ENCODE assay signal across 22 mouse cellular contexts in genomic region chrX:77650246-77650645, GRCm38 (mm10).
DNase-seq lines count a peak whose midpoint lies in the region; ATAC-seq lines count a peak whose summit lies in the region.
"Had no signal": no experiment of that assay in that cellular context is flagged by ENCODE, and none has a peak within 500 bp of the region (broad histone marks: within the 10 kb centered on the region; RNA-seq: fewer than 3 reads in every experiment).

No protein-coding gene starts in this region.

- peak; percentile 67 for ATAC-seq in kidney, embryonic 16.5 days (ENCODE audit: low FRiP score, low TSS enrichment)
- ATAC-seq in heart, embryonic 11.5 days (replicated peaks; ENCODE audit: insufficient number of reproducible peaks, low FRiP score, low TSS enrichment): no peak
- ATAC-seq: forebrain, postnatal 0 days; intestine, embryonic 15.5 days; midbrain, embryonic 16.5 days had no signal

- H3K36me3 ChIP-seq in kidney, embryonic 16.5 days (ENCODE audit: insufficient read depth, low read length): peaks cover 32% of the 10 kb centered on the region; the same call in 1 of the 2 replicates
- H3K36me3 ChIP-seq in heart, embryonic 11.5 days (ENCODE audit: control insufficient read depth, insufficient read depth, low read length): peaks cover 5% of the 10 kb centered on the region
- H3K36me3 ChIP-seq: intestine, embryonic 15.5 days had no signal

- no peaks in the 10 kb centered on the region for H3K4me1 ChIP-seq in kidney, embryonic 16.5 days (ENCODE audit: insufficient read depth, low read length)
- no peaks in the 10 kb centered on the region for H3K4me1 ChIP-seq in heart, embryonic 11.5 days (ENCODE audit: control insufficient read depth, insufficient read depth, low read length)
- H3K4me1 ChIP-seq: embryonic facial prominence, embryonic 10.5 days; forebrain, embryonic 10.5 days; heart, embryonic 15.5 days; hindbrain, embryonic 15.5 days; intestine, embryonic 15.5 days; neural tube, embryonic 13.5 days had no signal

- H3K9ac ChIP-seq in kidney, embryonic 16.5 days (replicated peaks; ENCODE audit: low read length): no peak overlapping the region
- H3K9ac ChIP-seq in heart, embryonic 11.5 days (ENCODE audit: low read depth, low read length): no peak overlapping the region
- H3K9ac ChIP-seq: forebrain, postnatal 0 days; heart, embryonic 15.5 days; hindbrain, embryonic 15.5 days; intestine, embryonic 15.5 days; neural tube, embryonic 13.5 days had no signal

- 64% methylated on average over 2 of the region's 2 CpGs for WGBS in kidney, embryonic 16.5 days
- WGBS in heart, embryonic 11.5 days (ENCODE audit: insufficient replicate concordance): 75% methylated on average over 2 of the region's 2 CpGs

- no peaks in the 10 kb centered on the region for H3K27me3 ChIP-seq in kidney, embryonic 16.5 days (ENCODE audit: insufficient read depth, low read length)
- no peaks in the 10 kb centered on the region for H3K27me3 ChIP-seq in heart, embryonic 11.5 days (ENCODE audit: control insufficient read depth, insufficient read depth, low read length)
- H3K27me3 ChIP-seq: heart, embryonic 15.5 days; hindbrain, embryonic 15.5 days; intestine, embryonic 15.5 days; neural tube, embryonic 13.5 days had no signal

- H3K4me2 ChIP-seq in kidney, embryonic 16.5 days (replicated peaks; ENCODE audit: low read depth, low read length): no peak overlapping the region
- H3K4me2 ChIP-seq in heart, embryonic 11.5 days: no peak overlapping the region
- H3K4me2 ChIP-seq: heart, embryonic 15.5 days; hindbrain, embryonic 15.5 days; intestine, embryonic 15.5 days; neural tube, embryonic 13.5 days had no signal

- peak; percentile 19 to 22 for DNase-seq in cerebellum, postnatal 25 days
- DNase-seq in cerebellum, adult 18-20 months: no peak
- peak; percentile 14 for DNase-seq in kidney, adult 18-20 months
- DNase-seq in testis, postnatal 14 days (ENCODE audit: low spot score): no peak
- no peak for DNase-seq in adrenal gland, postnatal 14 days
- DNase-seq: adrenal gland, adult 2 months; cerebellum, adult 11-12 months; forebrain, postnatal 0 days; thymus, adult 2 months; thymus, postnatal 4 days had no signal

- no peak overlapping the region for H3K27ac ChIP-seq in kidney, embryonic 16.5 days (ENCODE audit: low read length)
- H3K27ac ChIP-seq in heart, embryonic 11.5 days (ENCODE audit: low read depth, low read length): no peak overlapping the region
- H3K27ac ChIP-seq: embryonic facial prominence, embryonic 10.5 days; forebrain, embryonic 10.5 days; heart, embryonic 15.5 days; hindbrain, embryonic 15.5 days; intestine, embryonic 15.5 days; macrophage; neural tube, embryonic 13.5 days had no signal

- H3K9me3 ChIP-seq in kidney, embryonic 16.5 days (ENCODE audit: low read length): no peaks in the 10 kb centered on the region
- no peaks in the 10 kb centered on the region for H3K9me3 ChIP-seq in heart, embryonic 11.5 days (replicated peaks; ENCODE audit: control insufficient read depth, low read length)
- H3K9me3 ChIP-seq: embryonic facial prominence, embryonic 10.5 days; forebrain, embryonic 10.5 days; G1E; heart, embryonic 15.5 days; hindbrain, embryonic 15.5 days; intestine, embryonic 15.5 days; neural tube, embryonic 13.5 days had no signal

- no peak overlapping the region for H3K4me3 ChIP-seq in kidney, embryonic 16.5 days (ENCODE audit: low read length)
- no peak overlapping the region for H3K4me3 ChIP-seq in heart, embryonic 11.5 days (ENCODE audit: low read depth, low read length)
- H3K4me3 ChIP-seq: embryonic facial prominence, embryonic 10.5 days; forebrain, embryonic 10.5 days; heart, embryonic 15.5 days; hindbrain, embryonic 15.5 days; intestine, embryonic 15.5 days; myocyte; neural tube, embryonic 13.5 days had no signal

Comparison
In these comparisons a context has a peak if more than half of its experiments do, and no peak if none do; other contexts are left out.
1. DNase-seq: peak in cerebellum, postnatal 25 days (2 of 2) and kidney, adult 18-20 months (single experiment); none in cerebellum, adult 18-20 months (0 of 2), testis, postnatal 14 days (single experiment) and adrenal gland, postnatal 14 days (single experiment).